Mouse (Mus musculus) spleen, adult 2 months (tissue): ENCODE measurements around the gene Cadm1.

Source experiments
- CTCF ChIP-seq: fragments of 200-500 bp; IDR thresholded peaks from 2 replicates; pipeline ENCODE4 v1.5.1; 2011; ENCODE audit warnings: mild to moderate bottlenecking, inconsistent platforms; ENCODE audit not compliant: insufficient read depth, insufficient read length, insufficient replicate concordance; ENCODE audit errors: extremely low read depth
- POLR2A ChIP-seq: fragments of 200-500 bp; IDR thresholded peaks from 2 replicates; pipeline ENCODE4 v1.6.1; 2011; ENCODE audit warnings: low read depth, low read length, inconsistent platforms

GRCm38 (mm10) chr9:47659366-47660090 is 129.6 kb downstream of the Cadm1 start:
- no peak for TF ChIP-seq CTCF
- no peak for TF ChIP-seq POLR2A
